Mouse (Mus musculus): Measurements from ENCODE around the gene Zic4. TPM values are rescaled to one million over a fixed set of nuclear protein-coding genes. Genes with fewer than 3 reads are reported as not detected.

The Zic4 gene
- polyA plus RNA-seq, 1 experiment: 37.4 TPM

- peak; percentile 82 to 87 for DNase-seq
- WGBS: 3% methylated on average over 48 of the region's 48 CpGs
- Histone ChIP-seq H3K4me3 (replicated peaks; ENCODE audit: insufficient read depth, low read depth, low read length) (peak overlapping the region; percentile 83), H3K27ac (ENCODE audit: insufficient read depth, low read length) (peak overlapping the region; percentile 94), H3K27me3 (ENCODE audit: control insufficient read depth, insufficient read depth, low read length) (no peaks in the 10 kb centered on the region), H3K4me1 (ENCODE audit: control insufficient read depth, insufficient read depth, low read length) (peaks cover 10% of the 10 kb centered on the region)
- no peak for TF ChIP-seq CTCF (IDR thresholded peaks at IDR 0.05; ENCODE audit: borderline replicate concordance, insufficient read depth, low read depth, low read length)
- peak; percentile 60; the same call in 1 of the 2 replicates for TF ChIP-seq POLR2A (IDR thresholded peaks at IDR 0.05; ENCODE audit: borderline replicate concordance, insufficient read depth, low read length)
Measured at GRCm38 (mm10) chr9:91378411-91379299, 16.4 kb downstream of the Zic4 start.

GRCm38 (mm10) chr9:91379300-91379635 is 17.1 kb downstream of the Zic4 start:
- Histone ChIP-seq H3K4me3 (replicated peaks; ENCODE audit: insufficient read depth, low read depth, low read length) (peak overlapping the region; percentile 83), H3K4me1 (ENCODE audit: control insufficient read depth, insufficient read depth, low read length) (peaks cover 15% of the 10 kb centered on the region), H3K27me3 (ENCODE audit: control insufficient read depth, insufficient read depth, low read length) (no peaks in the 10 kb centered on the region), H3K27ac (ENCODE audit: insufficient read depth, low read length) (peak overlapping the region; percentile 94)
- TF ChIP-seq POLR2A (IDR thresholded peaks at IDR 0.05; ENCODE audit: borderline replicate concordance, insufficient read depth, low read length): no peak
- no peak for TF ChIP-seq CTCF (IDR thresholded peaks at IDR 0.05; ENCODE audit: borderline replicate concordance, insufficient read depth, low read depth, low read length)
- no peak for DNase-seq
- WGBS: 3% methylated on average over 8 of the region's 8 CpGs

- no peaks in the 10 kb centered on the region for H3K27me3 ChIP-seq (ENCODE audit: control insufficient read depth, insufficient read depth, low read length)
- DNase-seq: peak in 1 of 2 experiments; percentile 48
- TF ChIP-seq POLR2A (IDR thresholded peaks at IDR 0.05; ENCODE audit: borderline replicate concordance, insufficient read depth, low read length): no peak
- TF ChIP-seq CTCF (IDR thresholded peaks at IDR 0.05; ENCODE audit: borderline replicate concordance, insufficient read depth, low read depth, low read length): no peak
- peak overlapping the region; percentile 94 for H3K27ac ChIP-seq (ENCODE audit: insufficient read depth, low read length)
- 3% methylated on average over 10 of the region's 10 CpGs for whole genome bisulfite sequencing
- H3K4me1 ChIP-seq (ENCODE audit: control insufficient read depth, insufficient read depth, low read length): peaks cover 20% of the 10 kb centered on the region
- H3K4me3 ChIP-seq (replicated peaks; ENCODE audit: insufficient read depth, low read depth, low read length): peak overlapping the region; percentile 83
Measured at GRCm38 (mm10) chr9:91379781-91380457, 17.7 kb downstream of the Zic4 start.

GRCm38 (mm10) chr9:91380458-91380914 is 18.3 kb downstream of the Zic4 start:
- H3K27ac ChIP-seq (ENCODE audit: insufficient read depth, low read length): peak overlapping the region; percentile 94
- under 1% methylated on average over 9 of the region's 9 CpGs for WGBS
- TF ChIP-seq POLR2A (IDR thresholded peaks at IDR 0.05; ENCODE audit: borderline replicate concordance, insufficient read depth, low read length) (no peak), CTCF (IDR thresholded peaks at IDR 0.05; ENCODE audit: borderline replicate concordance, insufficient read depth, low read depth, low read length) (no peak)
- peak; percentile 71 to 76 for DNase-seq
- peak overlapping the region; percentile 83 for H3K4me3 ChIP-seq (replicated peaks; ENCODE audit: insufficient read depth, low read depth, low read length)
- no peaks in the 10 kb centered on the region for H3K27me3 ChIP-seq (ENCODE audit: control insufficient read depth, insufficient read depth, low read length)
- H3K4me1 ChIP-seq (ENCODE audit: control insufficient read depth, insufficient read depth, low read length): peaks cover 22% of the 10 kb centered on the region

- DNase-seq: peak; percentile 94
- WGBS: under 1% methylated on average over 74 of the region's 76 CpGs
- Histone ChIP-seq H3K27ac (ENCODE audit: insufficient read depth, low read length) (peak overlapping the region; percentile 100), H3K4me3 (replicated peaks; ENCODE audit: insufficient read depth, low read depth, low read length) (peak overlapping the region; percentile 83), H3K4me1 (ENCODE audit: control insufficient read depth, insufficient read depth, low read length) (peaks cover 22% of the 10 kb centered on the region), H3K27me3 (ENCODE audit: control insufficient read depth, insufficient read depth, low read length) (no peaks in the 10 kb centered on the region)
- TF ChIP-seq CTCF (IDR thresholded peaks at IDR 0.05; ENCODE audit: borderline replicate concordance, insufficient read depth, low read depth, low read length) (no peak), POLR2A (IDR thresholded peaks at IDR 0.05; ENCODE audit: borderline replicate concordance, insufficient read depth, low read length) (peak; percentile 67; the same call in 1 of the 2 replicates)
Measured at GRCm38 (mm10) chr9:91381284-91382110, 19.3 kb downstream of the Zic4 start.

- Histone ChIP-seq H3K4me3 (replicated peaks; ENCODE audit: insufficient read depth, low read depth, low read length) (peak overlapping the region; percentile 83), H3K27me3 (ENCODE audit: control insufficient read depth, insufficient read depth, low read length) (no peaks in the 10 kb centered on the region), H3K27ac (ENCODE audit: insufficient read depth, low read length) (peak overlapping the region; percentile 100), H3K4me1 (ENCODE audit: control insufficient read depth, insufficient read depth, low read length) (peaks cover 22% of the 10 kb centered on the region)
- no peak for TF ChIP-seq POLR2A (IDR thresholded peaks at IDR 0.05; ENCODE audit: borderline replicate concordance, insufficient read depth, low read length)
- TF ChIP-seq CTCF (IDR thresholded peaks at IDR 0.05; ENCODE audit: borderline replicate concordance, insufficient read depth, low read depth, low read length): no peak
- WGBS: 3% methylated on average over 2 of the region's 2 CpGs
- DNase-seq: no peak
Measured at GRCm38 (mm10) chr9:91382111-91382379, 19.8 kb downstream of the Zic4 start.

- Histone ChIP-seq H3K27ac (ENCODE audit: insufficient read depth, low read length) (peak overlapping the region; percentile 100), H3K4me1 (ENCODE audit: control insufficient read depth, insufficient read depth, low read length) (peaks cover 20% of the 10 kb centered on the region), H3K27me3 (ENCODE audit: control insufficient read depth, insufficient read depth, low read length) (no peaks in the 10 kb centered on the region), H3K4me3 (replicated peaks; ENCODE audit: insufficient read depth, low read depth, low read length) (peak overlapping the region; percentile 57)
- peak; percentile 65 to 77 for DNase-seq
- TF ChIP-seq POLR2A (IDR thresholded peaks at IDR 0.05; ENCODE audit: borderline replicate concordance, insufficient read depth, low read length) (no peak), CTCF (IDR thresholded peaks at IDR 0.05; ENCODE audit: borderline replicate concordance, insufficient read depth, low read depth, low read length) (no peak)
- 12% methylated on average over 24 of the region's 24 CpGs for WGBS
Measured at GRCm38 (mm10) chr9:91382471-91383255, 20.4 kb downstream of the Zic4 start.
